Mouse (Mus musculus): ENCODE data around the gene Rab3a. TPM values are rescaled to one million over a fixed set of nuclear protein-coding genes. Genes with fewer than 3 reads are reported as not detected.

Rab3a gene
- polyA plus RNA-seq, 1 experiment: 14.4 TPM

GRCm38 (mm10) chr8:70729808-70730475 is 24.5 kb upstream of the Rab3a start:
- Histone ChIP-seq H3K27me3 (ENCODE audit: control insufficient read depth, insufficient read depth, insufficient read length) (peaks cover 14% of the 10 kb centered on the region), H3K4me3 (ENCODE audit: insufficient read depth, poor library complexity, severe bottlenecking) (no peak overlapping the region)

GRCm38 (mm10) chr8:70730956-70731355 is 23.5 kb upstream of the Rab3a start:
- H3ac ChIP-seq (ENCODE audit: control insufficient read depth, insufficient read length, low read depth): no peak overlapping the region
- no peak for TF ChIP-seq FOSL1 (IDR thresholded peaks at IDR 0.05; ENCODE audit: insufficient read depth, low read length, poor library complexity, severe bottlenecking)
- TF ChIP-seq USF1 (IDR thresholded peaks at IDR 0.05; ENCODE audit: low read depth): no peak
- TF ChIP-seq MYOG (IDR thresholded peaks at IDR 0.05; ENCODE audit: control insufficient read depth, extremely low read depth, insufficient read length): no peak
- no peak for TF ChIP-seq MAX (IDR thresholded peaks at IDR 0.05)
- TF ChIP-seq CTCF (IDR thresholded peaks at IDR 0.05; ENCODE audit: control insufficient read depth, insufficient read depth, insufficient read length): no peak
- no peak for TF ChIP-seq CEBPB (IDR thresholded peaks at IDR 0.05; ENCODE audit: low read depth)
- no peak for TF ChIP-seq MYOD1 (IDR thresholded peaks at IDR 0.05; ENCODE audit: control insufficient read depth, insufficient read length, low read depth)
- H3K27me3 ChIP-seq (ENCODE audit: control insufficient read depth, insufficient read depth, insufficient read length): peaks cover 14% of the 10 kb centered on the region
- H3K36me3 ChIP-seq (ENCODE audit: control insufficient read depth, insufficient read depth): no peaks in the 10 kb centered on the region
- H3K79me2 ChIP-seq (ENCODE audit: control insufficient read depth, insufficient read depth): no peaks in the 10 kb centered on the region
- H3K79me3 ChIP-seq (ENCODE audit: low read depth): no peaks in the 10 kb centered on the region
- no peak overlapping the region for H3K4me3 ChIP-seq (ENCODE audit: insufficient read depth, poor library complexity, severe bottlenecking)

More at GRCm38 (mm10) chr8:70729808-70730475, 24.5 kb upstream of the Rab3a start:
- H3K79me2 ChIP-seq (ENCODE audit: control insufficient read depth, insufficient read depth): no peaks in the 10 kb centered on the region
- TF ChIP-seq MYOG (IDR thresholded peaks at IDR 0.05; ENCODE audit: control insufficient read depth, extremely low read depth, insufficient read length) (no peak), USF1 (IDR thresholded peaks at IDR 0.05; ENCODE audit: low read depth) (no peak), FOSL1 (IDR thresholded peaks at IDR 0.05; ENCODE audit: insufficient read depth, low read length, poor library complexity, severe bottlenecking) (no peak), MAX (IDR thresholded peaks at IDR 0.05) (no peak), CTCF (IDR thresholded peaks at IDR 0.05; ENCODE audit: control insufficient read depth, insufficient read depth, insufficient read length) (no peak), MYOD1 (IDR thresholded peaks at IDR 0.05; ENCODE audit: control insufficient read depth, insufficient read length, low read depth) (no peak), CEBPB (IDR thresholded peaks at IDR 0.05; ENCODE audit: low read depth) (no peak)
- no peaks in the 10 kb centered on the region for H3K79me3 ChIP-seq (ENCODE audit: low read depth)
- H3ac ChIP-seq (ENCODE audit: control insufficient read depth, insufficient read length, low read depth): no peak overlapping the region
- H3K36me3 ChIP-seq (ENCODE audit: control insufficient read depth, insufficient read depth): no peaks in the 10 kb centered on the region

DNA sequence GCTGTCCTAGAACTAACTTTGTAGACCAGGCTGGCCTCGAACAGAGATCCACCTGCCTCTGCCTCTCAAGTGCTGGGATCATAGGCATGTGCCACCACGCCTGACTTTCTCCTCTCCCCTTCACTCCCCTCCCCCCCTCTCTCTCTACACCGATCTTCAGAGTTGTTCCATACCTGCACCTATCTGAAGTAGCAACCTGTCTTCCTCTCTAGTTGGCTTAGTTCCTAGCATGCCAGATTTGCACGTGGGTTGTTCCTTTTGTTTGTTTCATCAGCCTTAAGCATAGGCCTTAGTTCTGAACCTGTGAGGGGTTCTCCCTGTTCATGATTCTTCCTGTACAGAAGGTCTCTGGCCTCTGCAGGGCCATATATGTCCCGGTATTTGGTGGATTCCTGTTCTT is 16.8 kb upstream of the Rab3a start:
- Histone ChIP-seq H3K4me3 (ENCODE audit: insufficient read depth, poor library complexity, severe bottlenecking) (no peak overlapping the region), H3K27me3 (ENCODE audit: control insufficient read depth, insufficient read depth, insufficient read length) (peaks cover 25% of the 10 kb centered on the region), H3K36me3 (ENCODE audit: control insufficient read depth, insufficient read depth) (no peaks in the 10 kb centered on the region), H3K79me2 (ENCODE audit: control insufficient read depth, insufficient read depth) (no peaks in the 10 kb centered on the region), H3K79me3 (ENCODE audit: low read depth) (no peaks in the 10 kb centered on the region), H3ac (ENCODE audit: control insufficient read depth, insufficient read length, low read depth) (no peak overlapping the region)
- no peak for TF ChIP-seq CTCF (IDR thresholded peaks at IDR 0.05; ENCODE audit: control insufficient read depth, insufficient read depth, insufficient read length)
- TF ChIP-seq MAX (IDR thresholded peaks at IDR 0.05): no peak
- TF ChIP-seq MYOD1 (IDR thresholded peaks at IDR 0.05; ENCODE audit: control insufficient read depth, insufficient read length, low read depth): no peak
- TF ChIP-seq CEBPB (IDR thresholded peaks at IDR 0.05; ENCODE audit: low read depth): no peak
- no peak for TF ChIP-seq USF1 (IDR thresholded peaks at IDR 0.05; ENCODE audit: low read depth)
- TF ChIP-seq FOSL1 (IDR thresholded peaks at IDR 0.05; ENCODE audit: insufficient read depth, low read length, poor library complexity, severe bottlenecking): no peak
- no peak for TF ChIP-seq MYOG (IDR thresholded peaks at IDR 0.05; ENCODE audit: control insufficient read depth, extremely low read depth, insufficient read length)

GRCm38 (mm10) chr8:70738211-70738610 is 16.3 kb upstream of the Rab3a start:
- Histone ChIP-seq H3ac (ENCODE audit: control insufficient read depth, insufficient read length, low read depth) (no peak overlapping the region), H3K79me2 (ENCODE audit: control insufficient read depth, insufficient read depth) (no peaks in the 10 kb centered on the region), H3K27me3 (ENCODE audit: control insufficient read depth, insufficient read depth, insufficient read length) (peaks cover 27% of the 10 kb centered on the region), H3K79me3 (ENCODE audit: low read depth) (no peaks in the 10 kb centered on the region), H3K4me3 (ENCODE audit: insufficient read depth, poor library complexity, severe bottlenecking) (no peak overlapping the region), H3K36me3 (ENCODE audit: control insufficient read depth, insufficient read depth) (no peaks in the 10 kb centered on the region)
- TF ChIP-seq CTCF (IDR thresholded peaks at IDR 0.05; ENCODE audit: control insufficient read depth, insufficient read depth, insufficient read length): no peak
- no peak for TF ChIP-seq MYOD1 (IDR thresholded peaks at IDR 0.05; ENCODE audit: control insufficient read depth, insufficient read length, low read depth)
- TF ChIP-seq CEBPB (IDR thresholded peaks at IDR 0.05; ENCODE audit: low read depth): no peak
- TF ChIP-seq MYOG (IDR thresholded peaks at IDR 0.05; ENCODE audit: control insufficient read depth, extremely low read depth, insufficient read length): no peak
- no peak for TF ChIP-seq MAX (IDR thresholded peaks at IDR 0.05)
- TF ChIP-seq USF1 (IDR thresholded peaks at IDR 0.05; ENCODE audit: low read depth): no peak
- TF ChIP-seq FOSL1 (IDR thresholded peaks at IDR 0.05; ENCODE audit: insufficient read depth, low read length, poor library complexity, severe bottlenecking): no peak

GRCm38 (mm10) chr8:70741661-70742060 is 12.8 kb upstream of the Rab3a start:
- Histone ChIP-seq H3K79me3 (ENCODE audit: low read depth) (no peaks in the 10 kb centered on the region), H3K79me2 (ENCODE audit: control insufficient read depth, insufficient read depth) (no peaks in the 10 kb centered on the region), H3K36me3 (ENCODE audit: control insufficient read depth, insufficient read depth) (no peaks in the 10 kb centered on the region), H3K4me3 (ENCODE audit: insufficient read depth, poor library complexity, severe bottlenecking) (no peak overlapping the region), H3K27me3 (ENCODE audit: control insufficient read depth, insufficient read depth, insufficient read length) (peaks cover 41% of the 10 kb centered on the region), H3ac (ENCODE audit: control insufficient read depth, insufficient read length, low read depth) (no peak overlapping the region)
- TF ChIP-seq USF1 (IDR thresholded peaks at IDR 0.05; ENCODE audit: low read depth) (no peak), CTCF (IDR thresholded peaks at IDR 0.05; ENCODE audit: control insufficient read depth, insufficient read depth, insufficient read length) (no peak), FOSL1 (IDR thresholded peaks at IDR 0.05; ENCODE audit: insufficient read depth, low read length, poor library complexity, severe bottlenecking) (no peak), MYOD1 (IDR thresholded peaks at IDR 0.05; ENCODE audit: control insufficient read depth, insufficient read length, low read depth) (no peak), MAX (IDR thresholded peaks at IDR 0.05) (no peak), MYOG (IDR thresholded peaks at IDR 0.05; ENCODE audit: control insufficient read depth, extremely low read depth, insufficient read length) (no peak), CEBPB (IDR thresholded peaks at IDR 0.05; ENCODE audit: low read depth) (no peak)

Measured in C2C12 (cell line).